Mouse (Mus musculus) bone marrow, adult 2 months (tissue): ENCODE results near the gene Ilkap. TPM values are rescaled to one million over a fixed set of nuclear protein-coding genes. Genes with fewer than 3 reads are reported as not detected.
A peak's percentile ranks its signal among the peaks of the same experiment; 100 is the strongest.

ENCODE experiments used
- H3K27ac ChIP-seq: fragments of 200-500 bp; 2 replicates; pipeline ENCODE4 v1.5.1; 2012; ENCODE audit warnings: low read depth, mild to moderate bottlenecking, control low read depth, inconsistent platforms, low read length; ENCODE audit not compliant: control insufficient read depth, poor library complexity, insufficient read depth
- H3K4me1 ChIP-seq: fragments of 200-500 bp; 2 replicates; pipeline ENCODE4 v1.6.1; 2011; ENCODE audit warnings: low read length; ENCODE audit not compliant: control insufficient read depth, insufficient read depth
- H3K4me3 ChIP-seq: fragments of 200-500 bp; replicated peaks from 2 replicates; pipeline ENCODE3; 2011; ENCODE audit warnings: mild to moderate bottlenecking, low read depth, low read length, control low read depth; ENCODE audit not compliant: control insufficient read depth
- CTCF ChIP-seq: fragments of 200-500 bp; IDR thresholded peaks from 2 replicates; pipeline ENCODE4 v1.5.1; 2011; ENCODE audit warnings: low read length, control low read depth; ENCODE audit not compliant: control insufficient read depth, insufficient read depth
- POLR2A ChIP-seq: fragments of 200-500 bp; IDR thresholded peaks from 2 replicates; pipeline ENCODE4 v1.6.1; 2011; ENCODE audit warnings: low read depth, mild to moderate bottlenecking, control low read depth, low read length, borderline replicate concordance; ENCODE audit not compliant: control insufficient read depth
- WGBS: fragments of 180-500 bp; shearing (Covaris S2); methylation state at CpG from one replicate; pipeline ENCODE4 v1.1.7; 2018; 5-methylcytosine and 5-hydroxymethylcytosine counted together
- polyA plus RNA-seq: library from polyadenylated mRNA; stranded (reverse); fragments of >200 nt; gene quantifications from 2 replicates; pipeline ENCODE4 v1.2.4, GENCODE M21; 2011; ENCODE audit warnings: low replicate concordance; ENCODE audit not compliant: missing spikeins, insufficient read depth, insufficient read length

The Ilkap gene
- polyA plus RNA-seq, 1 experiment, result 202 TPM

DNA sequence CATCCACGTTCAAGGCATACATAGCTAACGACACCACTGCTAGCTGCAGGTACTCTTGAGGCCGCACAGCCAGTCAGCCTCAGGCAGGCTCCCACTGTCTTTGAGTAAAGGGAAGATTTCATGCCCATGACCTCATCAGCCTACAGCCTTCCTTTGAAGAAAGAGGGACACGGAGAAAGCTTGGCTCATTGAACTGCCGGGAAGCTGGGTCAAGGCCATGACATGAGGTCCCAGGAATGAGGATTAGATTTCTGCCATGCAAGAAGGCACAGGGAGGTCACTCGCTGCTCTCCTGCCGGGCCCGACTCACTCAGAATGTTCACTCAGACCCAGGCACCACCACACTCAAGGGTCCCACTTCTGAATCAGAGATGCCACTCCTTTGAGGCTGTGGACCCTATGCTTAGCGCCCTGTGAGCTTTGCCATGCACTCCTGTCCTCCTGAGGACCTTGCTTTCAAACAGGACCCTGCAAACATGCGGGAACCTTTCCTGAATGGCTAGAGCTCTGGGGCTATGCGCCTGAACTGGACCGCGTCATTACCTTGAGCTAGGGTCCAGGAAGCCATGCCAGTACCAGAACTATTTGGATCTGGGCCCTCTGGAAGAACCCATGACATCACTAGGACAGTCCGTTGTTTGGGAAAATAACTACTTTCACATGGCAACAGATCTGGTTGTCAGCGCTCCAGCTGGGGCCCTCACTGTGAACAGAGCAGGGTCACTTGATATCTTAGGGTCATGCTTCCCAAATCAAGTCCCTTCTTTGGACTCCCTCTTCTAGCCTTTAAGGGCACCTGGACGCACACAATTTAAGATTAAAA, 33.6 kb downstream of the Ilkap start:
- H3K4me3 ChIP-seq, result no peak overlapping the region
- no peaks in the 10 kb centered on the region for H3K4me1 ChIP-seq
- no peak overlapping the region for H3K27ac ChIP-seq
- TF ChIP-seq POLR2A (no peak), CTCF (no peak)
- 91% methylated on average over 16 of the region's 16 CpGs for WGBS

DNA sequence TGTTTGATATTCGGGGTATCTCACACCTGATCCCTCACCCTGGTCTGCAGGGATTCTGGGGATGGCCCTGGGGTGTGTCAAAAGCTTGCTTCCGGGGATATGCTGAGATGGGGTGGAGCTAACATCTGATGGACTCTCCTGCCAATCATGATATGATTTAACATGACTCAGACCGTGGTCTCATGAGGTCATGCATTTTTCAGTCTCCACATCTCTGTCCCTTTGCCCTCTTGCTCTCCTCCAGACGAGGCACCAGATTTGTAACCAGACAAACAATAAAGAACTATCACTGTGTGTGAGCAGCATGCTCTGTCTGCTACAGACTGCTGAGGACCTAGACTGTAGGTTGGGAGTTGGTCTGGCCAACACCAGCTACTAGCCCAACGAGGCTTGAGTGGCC, 36.5 kb downstream of the Ilkap start:
- 76% methylated on average over 5 of the region's 5 CpGs for WGBS
- Histone ChIP-seq H3K27ac (no peak overlapping the region), H3K4me3 (no peak overlapping the region), H3K4me1 (no peaks in the 10 kb centered on the region)
- TF ChIP-seq POLR2A (no peak), CTCF (no peak)

GRCm38 (mm10) chr1:91356105-91356504, 42.5 kb downstream of the Ilkap start:
- 80% methylated on average over 11 of the region's 11 CpGs for WGBS
- H3K4me3 ChIP-seq, result no peak overlapping the region
- TF ChIP-seq POLR2A (no peak), CTCF (no peak)
- H3K27ac ChIP-seq, result no peak overlapping the region; the same call in 1 of the 2 replicates
- no peaks in the 10 kb centered on the region for H3K4me1 ChIP-seq

DNA sequence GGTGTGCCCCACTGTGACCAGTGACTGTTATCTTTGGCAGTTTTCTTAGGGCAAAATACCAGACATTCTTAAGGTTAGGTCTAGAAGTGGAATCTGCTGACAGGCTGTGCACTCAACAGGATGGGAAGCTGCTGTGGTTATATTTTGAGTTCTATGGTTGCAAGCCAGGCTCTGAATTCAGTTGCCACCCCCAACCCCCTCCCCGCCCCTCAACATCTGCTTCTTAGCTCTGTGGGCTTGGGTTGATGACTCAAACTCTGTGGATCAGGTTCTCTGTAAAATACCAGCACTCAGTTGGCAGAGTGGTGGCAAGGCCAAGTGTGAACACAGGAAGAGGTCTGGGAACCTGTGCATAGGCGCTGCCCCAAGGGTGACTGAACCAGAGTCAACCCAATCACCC, 46.3 kb downstream of the Ilkap start:
- no peak overlapping the region for H3K27ac ChIP-seq
- TF ChIP-seq POLR2A (no peak), CTCF (no peak)
- WGBS, result 71% methylated on average over 2 of the region's 2 CpGs
- no peak overlapping the region for H3K4me3 ChIP-seq
- no peaks in the 10 kb centered on the region for H3K4me1 ChIP-seq

- no peak overlapping the region for H3K27ac ChIP-seq
- TF ChIP-seq CTCF (no peak), POLR2A (no peak)
- H3K4me1 ChIP-seq, result no peaks in the 10 kb centered on the region
- H3K4me3 ChIP-seq, result no peak overlapping the region
- 72% methylated on average over 3 of the region's 3 CpGs for WGBS
Observed at GRCm38 (mm10) chr1:91351249-91351648, 47.4 kb downstream of the Ilkap start.

DNA sequence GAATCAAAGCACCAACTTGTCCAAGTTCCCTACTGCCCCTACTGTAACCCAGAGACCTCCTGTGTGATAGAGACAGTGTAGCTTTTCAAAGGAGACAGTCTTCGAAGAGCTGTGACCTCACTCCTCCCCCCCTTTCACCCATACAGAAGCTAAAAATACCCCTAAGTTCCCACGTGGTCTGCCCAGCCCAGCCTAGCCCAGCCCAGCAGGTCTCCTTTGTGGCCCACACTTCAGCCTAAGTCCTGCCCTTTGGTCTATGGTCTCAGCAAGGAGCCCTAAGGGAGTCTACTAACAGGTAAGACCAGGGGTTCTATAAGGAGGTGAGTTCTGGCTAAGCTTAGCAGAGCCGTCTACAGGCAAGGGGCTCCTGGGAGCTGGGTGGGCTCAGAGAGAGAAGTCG, 47.8 kb downstream of the Ilkap start, which contains the start of gene Klhl30:
Klhl30 (plus strand) TSS at position 176 of the 400 bp plus-strand sequence.
- TF ChIP-seq POLR2A (no peak), CTCF (no peak)
- H3K4me1 ChIP-seq, result no peaks in the 10 kb centered on the region
- 49% methylated on average over 4 of the region's 4 CpGs for WGBS
- H3K4me3 ChIP-seq, result no peak within 1 kb of the TSS
- H3K27ac ChIP-seq, result no peak within 1 kb of the TSS

GRCm38 (mm10) chr1:91346892-91347291, 51.7 kb downstream of the Ilkap start:
- Histone ChIP-seq H3K4me3 (no peak overlapping the region), H3K4me1 (no peaks in the 10 kb centered on the region), H3K27ac (no peak overlapping the region)
- peak; percentile 89 for TF ChIP-seq CTCF
- TF ChIP-seq POLR2A, result no peak
- WGBS, result 34% methylated on average over 3 of the region's 3 CpGs

DNA sequence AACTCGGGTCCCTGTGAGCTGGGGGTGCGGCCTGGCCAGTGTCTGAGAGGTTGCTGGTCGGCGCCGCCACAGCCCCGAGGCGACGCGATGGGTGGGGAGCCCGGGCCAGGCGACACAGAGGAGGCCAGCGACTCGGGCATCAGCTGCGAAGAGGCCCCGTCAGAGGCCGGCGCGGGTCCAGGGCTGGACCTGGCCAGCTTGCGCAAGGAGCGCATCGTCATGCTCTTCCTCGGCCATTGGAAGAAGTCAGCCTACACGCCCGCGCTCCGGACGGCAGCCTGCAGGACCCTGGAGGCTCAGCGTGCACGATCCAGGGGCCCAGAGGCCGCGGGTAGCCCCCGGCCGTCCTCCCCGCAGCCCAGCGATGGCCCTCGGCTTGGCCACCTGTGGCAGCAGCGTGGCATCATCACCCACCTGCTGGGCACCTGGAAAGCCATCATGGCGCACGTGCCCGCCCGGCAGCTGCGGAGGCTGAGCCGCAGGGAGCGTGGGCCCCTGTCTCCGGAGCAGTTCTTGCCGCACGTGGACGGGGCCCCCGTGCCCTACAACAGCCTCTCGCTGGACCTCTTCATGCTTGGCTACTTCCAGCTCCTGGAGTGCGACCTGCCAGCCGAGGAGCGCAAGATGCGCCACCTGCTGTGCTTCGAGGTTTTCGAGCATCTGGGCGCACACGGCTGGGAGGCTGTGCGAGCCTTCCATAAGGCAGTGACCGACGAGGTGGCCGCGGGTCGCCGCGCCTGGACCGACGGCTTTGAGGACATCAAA, 53.5 kb downstream of the Ilkap start:
- no peak overlapping the region for H3K27ac ChIP-seq
- TF ChIP-seq POLR2A (no peak), CTCF (no peak)
- H3K4me3 ChIP-seq, result no peak overlapping the region
- 6% methylated on average over 68 of the region's 68 CpGs for WGBS
- H3K4me1 ChIP-seq, result no peaks in the 10 kb centered on the region

DNA sequence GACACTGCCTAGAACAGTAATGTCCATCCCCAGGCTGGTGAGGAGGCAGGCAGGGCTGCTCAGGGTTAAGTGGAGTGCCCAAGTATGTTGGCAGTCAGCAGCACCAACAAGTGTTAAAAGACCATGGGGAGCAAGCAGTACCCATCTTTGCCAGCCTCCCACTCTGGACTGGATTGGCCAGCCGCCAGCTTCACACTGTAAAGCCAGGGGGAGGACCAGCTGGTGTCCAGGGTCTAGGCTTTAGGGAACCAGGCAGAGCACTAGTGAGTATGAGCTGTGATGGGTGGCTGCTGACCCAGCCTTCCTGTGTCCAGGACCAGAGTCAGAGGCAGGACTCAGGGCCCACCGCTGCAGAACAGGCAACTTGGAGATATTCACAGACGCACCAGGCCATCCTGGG, 54.6 kb downstream of the Ilkap start:
- Histone ChIP-seq H3K4me3 (no peak overlapping the region), H3K27ac (no peak overlapping the region), H3K4me1 (no peaks in the 10 kb centered on the region)
- WGBS, result 65% methylated on average over 3 of the region's 3 CpGs
- TF ChIP-seq POLR2A (no peak), CTCF (no peak)
